Mouse (Mus musculus): Measurements from ENCODE around the gene Pus10.

Pus10 gene

GRCm38 (mm10) chr11:23722326-23722725, 56.9 kb downstream of the Pus10 start:
- peaks cover 3% of the 10 kb centered on the region; the same call in 1 of the 2 replicates for H3K36me3 ChIP-seq (ENCODE audit: control insufficient read depth, insufficient read depth, low read length, poor library complexity, severe bottlenecking)
- DNase-seq (ENCODE audit: low read depth, low spot score): no peak
- H3K27me3 ChIP-seq (ENCODE audit: control insufficient read depth, insufficient read depth, low read length, poor library complexity, severe bottlenecking): no peaks in the 10 kb centered on the region

- DNase-seq (ENCODE audit: low read depth, low spot score): no peak
- H3K27me3 ChIP-seq (ENCODE audit: control insufficient read depth, insufficient read depth, low read length, poor library complexity, severe bottlenecking): no peaks in the 10 kb centered on the region
- 0 out of 2 replicates have a peak, but pooled peaks cover 2% of the 10 kb centered on the region for H3K36me3 ChIP-seq (ENCODE audit: control insufficient read depth, insufficient read depth, low read length, poor library complexity, severe bottlenecking)
Measured at GRCm38 (mm10) chr11:23725850-23726249, 60.4 kb downstream of the Pus10 start.

- Histone ChIP-seq H3K27me3 (ENCODE audit: control insufficient read depth, insufficient read depth, low read length, poor library complexity, severe bottlenecking) (no peaks in the 10 kb centered on the region), H3K36me3 (ENCODE audit: control insufficient read depth, insufficient read depth, low read length, poor library complexity, severe bottlenecking) (0 out of 2 replicates have a peak, but pooled peaks cover 2% of the 10 kb centered on the region)
- no peak for DNase-seq (ENCODE audit: low read depth, low spot score)
Measured at GRCm38 (mm10) chr11:23726441-23726840, 61.0 kb downstream of the Pus10 start.

GRCm38 (mm10) chr11:23728186-23728585, 62.7 kb downstream of the Pus10 start:
- DNase-seq (ENCODE audit: low read depth, low spot score): no peak
- Histone ChIP-seq H3K36me3 (ENCODE audit: control insufficient read depth, insufficient read depth, low read length, poor library complexity, severe bottlenecking) (0 out of 2 replicates have a peak, but pooled peaks cover 6% of the 10 kb centered on the region), H3K27me3 (ENCODE audit: control insufficient read depth, insufficient read depth, low read length, poor library complexity, severe bottlenecking) (no peaks in the 10 kb centered on the region)

- no peak for DNase-seq (ENCODE audit: low read depth, low spot score)
- Histone ChIP-seq H3K36me3 (ENCODE audit: control insufficient read depth, insufficient read depth, low read length, poor library complexity, severe bottlenecking) (0 out of 2 replicates have a peak, but pooled peaks cover 4% of the 10 kb centered on the region), H3K27me3 (ENCODE audit: control insufficient read depth, insufficient read depth, low read length, poor library complexity, severe bottlenecking) (no peaks in the 10 kb centered on the region)
Measured at GRCm38 (mm10) chr11:23730120-23730519, 64.6 kb downstream of the Pus10 start.

GRCm38 (mm10) chr11:23732840-23733239, 67.4 kb downstream of the Pus10 start:
- no peak for DNase-seq (ENCODE audit: low read depth, low spot score)
- Histone ChIP-seq H3K36me3 (ENCODE audit: control insufficient read depth, insufficient read depth, low read length, poor library complexity, severe bottlenecking) (peaks cover 6% of the 10 kb centered on the region; the same call in 1 of the 2 replicates), H3K27me3 (ENCODE audit: control insufficient read depth, insufficient read depth, low read length, poor library complexity, severe bottlenecking) (no peaks in the 10 kb centered on the region)

GRCm38 (mm10) chr11:23734749-23735286, 69.3 kb downstream of the Pus10 start:
- no peak for DNase-seq (ENCODE audit: low read depth, low spot score)
- H3K27me3 ChIP-seq (ENCODE audit: control insufficient read depth, insufficient read depth, low read length, poor library complexity, severe bottlenecking): no peaks in the 10 kb centered on the region
- peaks cover 16% of the 10 kb centered on the region; the same call in 1 of the 2 replicates for H3K36me3 ChIP-seq (ENCODE audit: control insufficient read depth, insufficient read depth, low read length, poor library complexity, severe bottlenecking)

- DNase-seq (ENCODE audit: low read depth, low spot score): no peak
- no peaks in the 10 kb centered on the region for H3K27me3 ChIP-seq (ENCODE audit: control insufficient read depth, insufficient read depth, low read length, poor library complexity, severe bottlenecking)
Measured at GRCm38 (mm10) chr11:23735820-23736470, 70.5 kb downstream of the Pus10 start.

GRCm38 (mm10) chr11:23740895-23741294, 75.4 kb downstream of the Pus10 start:
- Histone ChIP-seq H3K36me3 (ENCODE audit: control insufficient read depth, insufficient read depth, low read length, poor library complexity, severe bottlenecking) (peaks cover 29% of the 10 kb centered on the region), H3K27me3 (ENCODE audit: control insufficient read depth, insufficient read depth, low read length, poor library complexity, severe bottlenecking) (no peaks in the 10 kb centered on the region)
- no peak for DNase-seq (ENCODE audit: low read depth, low spot score)

More at GRCm38 (mm10) chr11:23735820-23736470, 70.5 kb downstream of the Pus10 start:
- peaks cover 22% of the 10 kb centered on the region for H3K36me3 ChIP-seq (ENCODE audit: control insufficient read depth, insufficient read depth, low read length, poor library complexity, severe bottlenecking)

GRCm38 (mm10) chr11:23741386-23741785, 75.9 kb downstream of the Pus10 start:
- DNase-seq (ENCODE audit: low read depth, low spot score): no peak
- H3K36me3 ChIP-seq (ENCODE audit: control insufficient read depth, insufficient read depth, low read length, poor library complexity, severe bottlenecking): peaks cover 31% of the 10 kb centered on the region
- no peaks in the 10 kb centered on the region for H3K27me3 ChIP-seq (ENCODE audit: control insufficient read depth, insufficient read depth, low read length, poor library complexity, severe bottlenecking)

- H3K36me3 ChIP-seq (ENCODE audit: control insufficient read depth, insufficient read depth, low read length, poor library complexity, severe bottlenecking): peaks cover 29% of the 10 kb centered on the region
Measured at GRCm38 (mm10) chr11:23744352-23744751, 78.9 kb downstream of the Pus10 start.

GRCm38 (mm10) chr11:23746102-23746501, 80.6 kb downstream of the Pus10 start:
- peaks cover 19% of the 10 kb centered on the region for H3K36me3 ChIP-seq (ENCODE audit: control insufficient read depth, insufficient read depth, low read length, poor library complexity, severe bottlenecking)
- no peak for DNase-seq (ENCODE audit: low read depth, low spot score)

More at GRCm38 (mm10) chr11:23744352-23744751, 78.9 kb downstream of the Pus10 start:
- no peak for DNase-seq (ENCODE audit: low read depth, low spot score)
- no peaks in the 10 kb centered on the region for H3K27me3 ChIP-seq (ENCODE audit: control insufficient read depth, insufficient read depth, low read length, poor library complexity, severe bottlenecking)

GRCm38 (mm10) chr11:23753136-23753710, 87.7 kb downstream of the Pus10 start:
- Histone ChIP-seq H3K36me3 (ENCODE audit: control insufficient read depth, insufficient read depth, low read length, poor library complexity, severe bottlenecking) (peaks cover 19% of the 10 kb centered on the region), H3K27me3 (ENCODE audit: control insufficient read depth, insufficient read depth, low read length, poor library complexity, severe bottlenecking) (no peaks in the 10 kb centered on the region)
- peak; percentile 54 for DNase-seq (ENCODE audit: low read depth, low spot score)

More at GRCm38 (mm10) chr11:23746102-23746501, 80.6 kb downstream of the Pus10 start:
- H3K27me3 ChIP-seq (ENCODE audit: control insufficient read depth, insufficient read depth, low read length, poor library complexity, severe bottlenecking): no peaks in the 10 kb centered on the region

GRCm38 (mm10) chr11:23754329-23754728, 88.9 kb downstream of the Pus10 start:
- Histone ChIP-seq H3K27me3 (ENCODE audit: control insufficient read depth, insufficient read depth, low read length, poor library complexity, severe bottlenecking) (no peaks in the 10 kb centered on the region), H3K36me3 (ENCODE audit: control insufficient read depth, insufficient read depth, low read length, poor library complexity, severe bottlenecking) (peaks cover 19% of the 10 kb centered on the region)
- peak; percentile 90 for DNase-seq (ENCODE audit: low read depth, low spot score)

- Histone ChIP-seq H3K36me3 (ENCODE audit: control insufficient read depth, insufficient read depth, low read length, poor library complexity, severe bottlenecking) (peaks cover 17% of the 10 kb centered on the region), H3K27me3 (ENCODE audit: control insufficient read depth, insufficient read depth, low read length, poor library complexity, severe bottlenecking) (peaks cover 2% of the 10 kb centered on the region; the same call in 1 of the 2 replicates)
- no peak for DNase-seq (ENCODE audit: low read depth, low spot score)
Measured at GRCm38 (mm10) chr11:23758218-23758617, 92.7 kb downstream of the Pus10 start.
